Mouse (Mus musculus) lung, adult 2 months (tissue): ENCODE data around the gene Macrod2. TPM values are rescaled to one million over a fixed set of nuclear protein-coding genes. Genes with fewer than 3 reads are reported as not detected.

Experiments used
- DNase-seq: peaks from one replicate; pipeline ENCODE4 v3.0.0; 2022
- H3K4me1 ChIP-seq: fragments of 200-500 bp; 2 replicates; pipeline ENCODE4 v1.6.1; 2011; ENCODE audit warnings: low read length; ENCODE audit not compliant: control insufficient read depth, insufficient read depth
- H3K4me3 ChIP-seq: fragments of 200-500 bp; replicated peaks from 2 replicates; pipeline ENCODE3; 2011; ENCODE audit warnings: low read depth, mild to moderate bottlenecking, control low read depth, low read length; ENCODE audit errors: extremely low read depth
- CTCF ChIP-seq: fragments of 200-500 bp; IDR thresholded peaks from 2 replicates; pipeline ENCODE4 v1.5.1; 2011; ENCODE audit warnings: mild to moderate bottlenecking, low read length, control low read depth; ENCODE audit not compliant: insufficient read depth
- POLR2A ChIP-seq: fragments of 200-500 bp; IDR thresholded peaks from 2 replicates; pipeline ENCODE4 v1.6.1; 2011; ENCODE audit warnings: low read depth, mild to moderate bottlenecking, control low read depth, low read length, borderline replicate concordance; ENCODE audit errors: extremely low read depth
- WGBS: fragments of 180-500 bp; shearing (Covaris S2); methylation state at CpG from one replicate; pipeline ENCODE4 v1.1.7; 2018; 5-methylcytosine and 5-hydroxymethylcytosine counted together
- polyA plus RNA-seq: library from polyadenylated mRNA; depleted of rRNA; stranded (reverse); fragments of >200 nt; gene quantifications from 2 replicates; pipeline ENCODE4 v1.2.3, GENCODE M21; 2012

Gene Macrod2
- polyA plus RNA-seq, 1 experiment, result 2.6 TPM

DNA sequence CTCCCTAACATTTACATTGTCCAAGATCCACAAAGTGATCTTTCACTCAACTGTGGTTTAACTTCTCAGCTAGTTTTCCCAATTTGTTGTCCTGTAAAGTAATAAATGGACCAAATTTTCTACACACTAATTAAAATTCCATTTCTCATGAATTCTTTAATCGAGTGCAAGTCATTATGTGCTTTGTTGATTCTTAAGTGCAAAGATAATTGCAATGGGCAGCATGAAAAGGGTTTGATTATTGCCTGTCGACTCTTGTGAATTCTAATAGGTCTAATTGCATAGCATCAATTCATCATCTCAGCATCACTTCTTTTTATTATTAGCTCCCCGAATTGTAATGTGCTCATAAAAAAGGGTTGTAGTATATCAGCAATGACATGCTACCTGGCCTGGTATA, 1095.4 kb downstream of the Macrod2 start:
- TF ChIP-seq POLR2A, result no peak
- TF ChIP-seq CTCF, result no peak
- Histone ChIP-seq H3K4me1 (no peaks in the 10 kb centered on the region), H3K4me3 (no peak overlapping the region)
- no peak for DNase-seq
- 78% methylated on average over 3 of the region's 3 CpGs for WGBS

DNA sequence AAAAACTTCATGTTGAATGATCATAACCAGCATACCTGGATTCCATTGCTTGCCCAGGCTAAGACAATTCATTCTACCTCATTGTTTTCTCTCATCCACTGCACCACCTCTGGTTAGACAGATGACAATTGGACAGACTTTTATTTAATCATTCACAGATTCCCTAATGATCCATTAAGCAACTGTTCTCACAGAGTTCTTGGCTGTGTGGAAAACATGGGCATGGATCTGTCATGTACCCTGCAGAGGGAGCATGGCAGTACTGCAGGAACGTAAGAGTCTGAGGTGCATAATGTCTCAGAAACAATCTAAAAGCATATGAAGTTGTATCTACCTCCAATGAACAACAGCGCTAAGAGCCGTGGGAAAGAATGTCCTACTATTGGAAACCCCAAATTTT, 1110.3 kb downstream of the Macrod2 start:
- TF ChIP-seq POLR2A (no peak), CTCF (no peak)
- WGBS, result 90% methylated on average over 3 of the region's 3 CpGs
- Histone ChIP-seq H3K4me1 (no peaks in the 10 kb centered on the region), H3K4me3 (no peak overlapping the region)
- DNase-seq, result no peak

DNA sequence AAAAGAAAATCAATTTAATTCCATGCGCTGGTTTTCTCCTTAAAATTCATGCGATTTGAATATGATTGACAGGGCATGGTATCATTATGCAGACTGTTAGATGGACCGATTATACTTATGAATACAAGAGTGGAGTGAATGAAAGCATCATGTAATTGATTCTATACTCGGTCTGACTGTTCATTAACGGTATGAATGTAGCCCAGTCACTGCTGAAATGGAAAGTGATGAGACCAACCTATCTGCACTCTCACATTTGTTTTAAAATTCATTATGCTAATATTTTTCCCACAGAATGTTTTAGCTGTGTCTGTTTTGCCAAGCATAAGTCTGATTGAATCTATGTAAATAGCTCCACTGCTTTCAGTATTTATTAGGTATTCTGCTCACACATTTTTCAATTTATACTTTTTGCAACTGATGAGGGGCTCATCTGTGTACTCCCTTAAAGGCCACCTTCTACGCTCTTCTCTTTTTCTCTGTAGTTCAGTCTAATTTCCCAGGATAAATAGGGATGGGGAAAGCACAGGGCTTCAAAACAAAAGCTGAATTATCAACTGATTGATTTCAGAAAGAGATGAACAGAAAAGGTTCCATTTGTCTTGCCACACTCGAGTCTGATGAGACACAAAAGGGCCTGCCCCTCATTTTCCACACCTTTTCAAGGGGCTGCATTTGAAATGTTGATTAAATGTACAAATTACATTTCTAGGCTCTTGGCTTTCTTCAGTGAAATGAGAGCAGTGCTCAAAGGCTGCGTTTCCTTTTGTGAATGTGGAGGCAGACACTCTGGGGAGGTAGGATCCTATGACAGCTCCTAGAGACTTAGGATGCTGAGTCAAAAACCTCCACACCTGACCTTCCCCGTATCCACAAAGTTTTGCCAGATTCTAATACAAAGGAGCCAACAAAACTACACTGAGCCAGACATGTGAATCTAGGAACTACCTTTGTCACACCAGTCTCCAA, 1113.1 kb downstream of the Macrod2 start:
- DNase-seq, result no peak
- Histone ChIP-seq H3K4me3 (no peak overlapping the region), H3K4me1 (no peaks in the 10 kb centered on the region)
- WGBS, result 77% methylated on average over 9 of the region's 9 CpGs
- TF ChIP-seq POLR2A (no peak), CTCF (no peak)

DNA sequence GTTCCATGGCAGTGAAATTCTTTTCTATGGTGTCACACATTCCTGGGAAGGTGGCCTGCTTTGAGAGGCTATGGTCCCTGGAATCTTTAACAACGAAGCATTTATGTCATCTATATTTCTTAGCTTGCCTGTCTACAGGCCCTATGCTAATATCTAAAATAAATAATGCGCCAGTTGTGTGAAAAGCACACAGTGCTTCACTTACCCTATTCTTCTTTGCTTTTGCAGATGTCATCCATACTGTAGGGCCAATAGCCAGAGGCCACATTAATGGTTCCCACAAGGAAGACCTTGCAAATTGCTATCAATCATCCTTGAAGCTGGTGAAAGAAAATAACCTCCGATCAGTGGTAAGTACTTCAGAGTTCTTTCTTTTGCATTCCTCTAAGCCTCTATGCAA, 1119.9 kb downstream of the Macrod2 start:
- no peak overlapping the region for H3K4me3 ChIP-seq
- 71% methylated on average over 3 of the region's 3 CpGs for WGBS

DNA sequence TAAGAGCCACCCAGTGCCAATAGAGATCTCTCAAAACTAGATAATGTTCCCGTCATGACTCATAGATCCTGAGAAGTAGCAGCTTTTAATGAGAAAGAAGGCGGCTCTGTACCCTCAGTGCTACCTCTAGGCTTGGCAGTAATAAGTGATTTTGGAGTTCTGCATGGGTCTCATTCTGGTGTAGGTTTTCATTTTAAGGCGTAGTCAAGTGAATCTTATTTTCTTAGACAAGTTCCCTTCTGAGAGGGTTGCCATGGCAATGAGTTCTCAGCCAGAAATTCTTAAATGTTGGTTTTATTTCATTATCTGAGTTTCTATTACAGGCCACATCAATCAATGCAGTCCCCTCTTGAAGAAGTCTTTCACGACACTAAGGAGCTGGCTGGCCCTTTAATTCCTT, 1127.0 kb downstream of the Macrod2 start:
- WGBS, result 64% methylated on average over 4 of the region's 4 CpGs
- no peak for TF ChIP-seq POLR2A
- TF ChIP-seq CTCF, result no peak
- Histone ChIP-seq H3K4me3 (no peak overlapping the region), H3K4me1 (no peaks in the 10 kb centered on the region)
- no peak for DNase-seq

More for the DNA sequence above, 1119.9 kb downstream of the Macrod2 start:
- DNase-seq, result no peak
- TF ChIP-seq CTCF (no peak), POLR2A (no peak)
- no peaks in the 10 kb centered on the region for H3K4me1 ChIP-seq

DNA sequence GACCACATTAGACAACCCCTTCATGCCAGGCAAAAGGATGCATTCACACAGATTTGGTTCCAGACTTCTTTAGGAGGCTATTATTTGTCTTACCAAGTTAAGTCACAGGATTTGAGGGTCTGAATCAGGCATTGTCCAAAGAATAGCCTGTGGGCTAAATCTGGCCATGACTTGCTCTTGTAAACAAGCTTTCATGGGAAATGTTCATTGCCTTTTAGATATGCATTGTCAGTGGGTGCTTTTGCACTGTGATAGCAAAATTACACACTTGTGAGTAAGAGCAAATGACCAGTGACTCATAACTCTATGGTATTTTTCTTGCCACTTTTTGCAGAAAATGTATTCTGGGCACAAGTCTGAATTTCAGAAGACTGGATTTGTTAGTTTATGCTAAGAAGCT, 1150.8 kb downstream of the Macrod2 start:
- no peak for DNase-seq
- H3K4me1 ChIP-seq, result no peaks in the 10 kb centered on the region
- H3K4me3 ChIP-seq, result no peak overlapping the region
- TF ChIP-seq POLR2A, result no peak
- no peak for TF ChIP-seq CTCF

DNA sequence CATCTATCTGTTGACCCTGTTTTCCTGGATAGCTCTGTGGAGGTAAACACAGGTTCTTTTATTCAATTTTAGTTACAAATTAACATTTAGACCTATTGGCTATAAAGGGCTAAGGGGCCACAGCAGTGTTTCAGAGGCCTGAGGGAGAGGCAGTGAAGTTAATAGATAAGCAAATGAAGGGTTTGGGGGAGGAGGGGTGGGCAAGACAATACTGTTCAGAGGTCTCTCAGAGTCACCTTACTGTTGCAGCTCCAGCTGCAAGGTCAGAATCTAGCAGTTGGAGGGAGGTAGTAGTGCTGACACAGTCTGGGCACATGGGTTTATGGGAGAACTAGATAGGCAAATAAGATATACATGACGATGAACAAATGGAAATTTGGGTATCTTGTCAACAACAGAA, 1156.6 kb downstream of the Macrod2 start:
- Histone ChIP-seq H3K4me3 (no peak overlapping the region), H3K4me1 (no peaks in the 10 kb centered on the region)
- no peak for TF ChIP-seq CTCF
- TF ChIP-seq POLR2A, result no peak
- 93% methylated on average over 1 of the region's 1 CpGs for WGBS
- DNase-seq, result no peak

DNA sequence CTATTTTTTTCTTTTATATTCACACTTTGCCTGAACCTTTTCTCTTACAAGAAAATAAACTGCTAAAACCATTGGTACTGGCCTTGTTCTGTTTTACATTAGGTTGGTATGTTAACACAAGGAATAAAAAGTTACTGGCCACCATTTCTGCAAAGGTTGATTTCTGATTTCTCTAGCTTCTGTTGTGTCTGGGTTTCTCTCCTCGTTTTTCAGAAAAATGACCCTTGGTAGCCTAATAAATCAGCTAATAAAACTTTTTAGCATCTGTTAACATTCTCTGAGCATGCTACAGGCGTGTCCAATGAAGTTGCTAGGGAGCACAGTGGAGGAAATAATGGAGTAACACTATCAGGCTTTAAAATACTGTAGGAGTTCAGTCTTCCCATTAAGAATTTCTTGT, 1161.6 kb downstream of the Macrod2 start:
- no peak for DNase-seq
- 57% methylated on average over 2 of the region's 2 CpGs for WGBS
- Histone ChIP-seq H3K4me3 (no peak overlapping the region), H3K4me1 (no peaks in the 10 kb centered on the region)
- TF ChIP-seq CTCF (no peak), POLR2A (no peak)

DNA sequence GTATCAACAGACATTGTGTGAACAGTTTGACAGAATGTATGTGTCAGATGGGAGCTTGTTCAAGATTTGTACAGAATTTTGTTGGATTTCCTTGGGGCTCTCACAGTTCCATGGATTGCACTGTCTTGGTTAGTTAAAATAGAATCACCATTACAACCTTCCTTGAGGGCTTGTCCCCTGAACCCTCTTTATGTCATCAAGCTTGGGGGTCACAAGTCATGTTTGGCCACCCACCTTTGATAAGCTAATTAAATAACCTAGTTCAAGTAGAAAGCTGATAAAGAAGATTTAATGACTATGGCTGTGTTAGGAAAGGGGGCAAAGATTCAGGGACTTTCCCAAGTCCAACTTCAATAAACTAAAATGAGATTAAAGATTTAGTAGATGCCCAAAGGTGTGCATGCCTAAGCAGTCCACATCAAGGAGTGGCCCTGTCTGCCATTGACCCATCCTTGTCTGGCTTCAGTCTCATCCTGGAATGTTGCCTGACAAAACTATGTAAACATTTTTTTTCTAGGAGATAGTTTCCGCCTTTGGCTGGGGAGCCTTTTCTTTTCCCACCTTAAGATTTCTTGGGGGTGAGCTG, 1163.2 kb downstream of the Macrod2 start:
- Histone ChIP-seq H3K4me3 (no peak overlapping the region), H3K4me1 (no peaks in the 10 kb centered on the region)
- no peak for TF ChIP-seq POLR2A
- TF ChIP-seq CTCF, result no peak
- WGBS, result 41% methylated on average over 1 of the region's 1 CpGs
- no peak for DNase-seq

DNA sequence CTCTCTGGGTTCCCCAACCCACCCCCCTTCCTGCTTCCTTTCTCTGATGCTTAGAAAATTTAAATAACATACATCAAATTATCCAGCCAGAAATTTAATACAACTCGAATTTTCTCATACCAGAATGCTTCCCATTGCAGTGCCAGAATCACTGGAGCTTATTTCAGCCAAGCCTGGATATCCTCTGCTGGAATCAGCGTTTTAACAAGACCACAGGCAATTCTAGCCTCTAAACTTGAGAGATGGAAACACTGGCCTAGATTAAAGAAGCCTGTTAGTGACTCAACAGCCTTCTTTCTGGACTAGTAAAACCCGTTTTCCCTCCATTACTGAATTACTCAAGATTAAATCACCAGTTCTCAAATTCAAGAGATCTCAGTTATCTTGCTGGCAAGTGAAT, 1170.9 kb downstream of the Macrod2 start:
- no peak for DNase-seq
- no peak for TF ChIP-seq CTCF
- TF ChIP-seq POLR2A, result no peak
- WGBS, result 43% methylated on average over 3 of the region's 3 CpGs
- Histone ChIP-seq H3K4me3 (no peak overlapping the region), H3K4me1 (no peaks in the 10 kb centered on the region)
